In the genomic region with DNA sequence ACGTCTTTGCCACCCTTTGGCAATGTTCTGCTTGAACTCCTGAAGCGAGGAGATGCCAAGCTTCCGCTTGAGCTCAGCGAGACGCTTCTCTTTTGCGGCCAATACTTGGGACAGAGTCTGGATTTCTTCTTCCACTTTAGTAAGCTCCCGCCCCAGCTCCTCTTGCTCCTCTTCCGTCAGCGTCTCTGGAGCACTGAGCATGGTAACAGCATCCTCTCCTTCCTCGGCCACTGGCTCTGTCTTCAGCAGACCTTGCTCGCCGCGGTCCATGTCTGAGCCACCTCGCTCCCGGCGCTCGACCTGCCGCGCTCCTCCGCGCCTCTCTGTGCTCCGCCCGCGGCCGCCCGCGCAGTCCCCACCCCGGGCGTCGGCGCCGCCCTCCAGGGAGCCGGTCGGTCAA, we compare ENCODE assay signal across 8 mouse cellular contexts. TPM values are rescaled to one million over a fixed set of nuclear protein-coding genes. Genes with fewer than 3 reads are reported as not detected.
A peak's percentile ranks its signal among the peaks of the same experiment; 100 is the strongest.
DNase-seq lines count a peak whose midpoint lies in the region; ATAC-seq lines count a peak whose summit lies in the region.

No protein-coding gene starts in this region.

- H3K36me3 ChIP-seq in embryonic facial prominence, embryonic 12.5 days: peaks cover 31% of the 10 kb centered on the region
- peaks cover 60% of the 10 kb centered on the region for H3K36me3 ChIP-seq in heart, embryonic 14.5 days (ENCODE audit: control insufficient read depth, insufficient read depth, low read length)
- peaks cover 8% of the 10 kb centered on the region; the same call in 1 of the 2 replicates for H3K36me3 ChIP-seq in macrophage (ENCODE audit: inconsistent target)
- peaks cover 24% of the 10 kb centered on the region for H3K36me3 ChIP-seq in stomach, embryonic 14.5 days (ENCODE audit: control insufficient read depth, insufficient read depth, low read length)

- H3K4me3 ChIP-seq in embryonic facial prominence, embryonic 12.5 days: peak overlapping the region; percentile 36
- H3K4me3 ChIP-seq in heart, embryonic 14.5 days (ENCODE audit: control insufficient read depth in 1 of 2, insufficient read depth in 1 of 2, low read depth in 1 of 2, low read length in 2 of 2): peak overlapping the region; percentile 46 to 47
- peak overlapping the region; percentile 45 for H3K4me3 ChIP-seq in macrophage (ENCODE audit: inconsistent target)
- H3K4me3 ChIP-seq in stomach, embryonic 14.5 days (ENCODE audit: low read depth, low read length): peak overlapping the region; percentile 36

- H3K4me2 ChIP-seq in embryonic facial prominence, embryonic 12.5 days (replicated peaks): peak overlapping the region; percentile 60
- H3K4me2 ChIP-seq in heart, embryonic 14.5 days (ENCODE audit: low read length): peak overlapping the region; percentile 70
- peak overlapping the region; percentile 68 for H3K4me2 ChIP-seq in stomach, embryonic 14.5 days (replicated peaks; ENCODE audit: low read depth, low read length)

- no peaks in the 10 kb centered on the region for H3K27me3 ChIP-seq in embryonic facial prominence, embryonic 12.5 days
- no peaks in the 10 kb centered on the region for H3K27me3 ChIP-seq in heart, embryonic 14.5 days (ENCODE audit: control insufficient read depth, insufficient read depth, low read length)
- H3K27me3 ChIP-seq in stomach, embryonic 14.5 days (ENCODE audit: control insufficient read depth, insufficient read depth, low read length): no peaks in the 10 kb centered on the region

- no peaks in the 10 kb centered on the region for H3K79me2 ChIP-seq in macrophage (ENCODE audit: inconsistent target)

- 8% methylated on average over 34 of the region's 34 CpGs for WGBS in embryonic facial prominence, embryonic 12.5 days
- 4% methylated on average over 34 of the region's 34 CpGs for WGBS in heart, embryonic 14.5 days
- 3% methylated on average over 32 of the region's 34 CpGs for WGBS in macrophage (ENCODE audit: missing documents)
- 6% methylated on average over 34 of the region's 34 CpGs for WGBS in stomach, embryonic 14.5 days

- peak overlapping the region; percentile 57; the same call in 1 of the 2 replicates for H3K9ac ChIP-seq in embryonic facial prominence, embryonic 12.5 days
- peak overlapping the region; percentile 59 for H3K9ac ChIP-seq in heart, embryonic 14.5 days (ENCODE audit: low read length)
- H3K9ac ChIP-seq in stomach, embryonic 14.5 days (replicated peaks; ENCODE audit: low read depth, low read length): 0 out of 2 replicates have a peak overlapping the region, but pooled peaks have one; percentile 21

- H3K4me1 ChIP-seq in embryonic facial prominence, embryonic 12.5 days: no peaks in the 10 kb centered on the region
- H3K4me1 ChIP-seq in heart, embryonic 14.5 days (ENCODE audit: control insufficient read depth in 2 of 2, insufficient read depth in 2 of 2, low read length in 2 of 2): peaks cover 0 to 3% of the 10 kb centered on the region in 2 experiments; a peak in 1 of 4 replicates
- no peaks in the 10 kb centered on the region for H3K4me1 ChIP-seq in stomach, embryonic 14.5 days (ENCODE audit: control insufficient read depth, insufficient read depth, low read length)

- DNase-seq in adrenal gland, adult (ENCODE audit: inconsistent age in 2 of 2, low spot score in 1 of 2): peak; percentile 39 to 78
- DNase-seq in adrenal gland, adult 8-10 months: no peak
- DNase-seq in adrenal gland, adult 2 months: peak; percentile 59
- peak; percentile 33 for DNase-seq in kidney, postnatal 10 days

- no peak overlapping the region for H3K27ac ChIP-seq in embryonic facial prominence, embryonic 12.5 days
- H3K27ac ChIP-seq in heart, embryonic 14.5 days (replicated peaks in 1 of 2; ENCODE audit: control insufficient read depth in 1 of 2, insufficient read depth in 1 of 2, low read depth in 2 of 2, low read length in 2 of 2): no peak overlapping the region
- peak overlapping the region; percentile 27; the same call in 1 of the 2 replicates for H3K27ac ChIP-seq in macrophage
- H3K27ac ChIP-seq in stomach, embryonic 14.5 days (ENCODE audit: low read length): no peak overlapping the region

- H3K9me3 ChIP-seq in embryonic facial prominence, embryonic 12.5 days: no peaks in the 10 kb centered on the region
- H3K9me3 ChIP-seq in heart, embryonic 14.5 days (ENCODE audit: control insufficient read depth, low read length): no peaks in the 10 kb centered on the region
- H3K9me3 ChIP-seq in stomach, embryonic 14.5 days (ENCODE audit: control insufficient read depth, low read depth, low read length): no peaks in the 10 kb centered on the region

- peak; percentile 81; the same call in 1 of the 2 replicates for ATAC-seq in embryonic facial prominence, embryonic 12.5 days (ENCODE audit: insufficient number of reproducible peaks, insufficient read depth, low FRiP score, low TSS enrichment)
- peak; percentile 81 for ATAC-seq in heart, embryonic 14.5 days (ENCODE audit: insufficient number of reproducible peaks, insufficient read depth, low FRiP score, low read depth)
- peak; percentile 61; the same call in 1 of the 2 replicates for ATAC-seq in stomach, embryonic 14.5 days (ENCODE audit: insufficient number of reproducible peaks, insufficient read depth, low FRiP score, low read depth)

RNA-seq across cellular contexts. Expression of gene Abce1, which starts 31.0 kb away (rescaled TPM):
- 10 to 100 TPM; 68.5 to 79.7 (median 73.3) TPM for total RNA-seq in adrenal gland, adult 8-10 months (2022)
- 10 to 100 TPM; 74.0 to 90.0 TPM for total RNA-seq in adrenal gland, adult 2 months (2021)
- polyA plus RNA-seq in adrenal gland, adult 2 months (2012; rRNA removed): 3.0 and 3.5 TPM in 2 replicates
- polyA plus RNA-seq in embryonic facial prominence, embryonic 12.5 days (2016; fragmentation: Nextera tagmentation; extraction: Ambion mirVana): 104 and 120 TPM in 2 replicates
- 67.7 and 67.8 TPM in 2 replicates for polyA plus RNA-seq in heart, embryonic 14.5 days (2014; fragmentation: Nextera tagmentation; extraction: Ambion mirVana)
- 100 to 1,000 TPM in 1 of 26 experiments, 10 to 100 TPM in 25; 23.0 to 104 (median 65.7) TPM for total RNA-seq in macrophage (2018; cell fraction: chromatin; rRNA removed)
- 10 to 100 TPM; 34.1 to 52.9 (median 43.6) TPM for total RNA-seq in macrophage (2018; cell fraction: cytosol; rRNA removed)
- 100 to 1,000 TPM in 1 of 26 experiments, 10 to 100 TPM in 25; 24.2 to 122 (median 46.3) TPM for total RNA-seq in macrophage (2018; cell fraction: nucleus; rRNA removed)
- polyA plus RNA-seq in macrophage (2018): 32.5 to 89.6 TPM (median 63.2 TPM) in 3 replicates
- polyA plus RNA-seq in stomach, embryonic 14.5 days (2014; fragmentation: Nextera tagmentation; extraction: Ambion mirVana): 99.4 and 110 TPM in 2 replicates

RNA-seq across cellular contexts. Expression of gene Anapc10, which starts 31.1 kb away (rescaled TPM):
- 1 to 10 TPM; 7.3 to 9.6 (median 7.9) TPM for total RNA-seq in adrenal gland, adult 8-10 months (2022)
- total RNA-seq in adrenal gland, adult 2 months (2021): 10 to 100 TPM in 1 of 2 experiments, 1 to 10 TPM in 1; 9.5 to 13.7 TPM
- polyA plus RNA-seq in adrenal gland, adult 2 months (2012; rRNA removed): 0.11 and 0.18 TPM in 2 replicates
- 38.5 and 43.6 TPM in 2 replicates for polyA plus RNA-seq in embryonic facial prominence, embryonic 12.5 days (2016; fragmentation: Nextera tagmentation; extraction: Ambion mirVana)
- 24.8 and 25.7 TPM in 2 replicates for polyA plus RNA-seq in heart, embryonic 14.5 days (2014; fragmentation: Nextera tagmentation; extraction: Ambion mirVana)
- 10 to 100 TPM in 10 of 26 experiments, 1 to 10 TPM in 16; 2.8 to 15.0 (median 8.4) TPM for total RNA-seq in macrophage (2018; cell fraction: chromatin; rRNA removed)
- total RNA-seq in macrophage (2018; cell fraction: cytosol; rRNA removed): 10 to 100 TPM in 17 of 26 experiments, 1 to 10 TPM in 9; 7.8 to 20.2 (median 10.8) TPM
- 10 to 100 TPM in 5 of 26 experiments, 1 to 10 TPM in 21; 3.4 to 16.2 (median 7.6) TPM for total RNA-seq in macrophage (2018; cell fraction: nucleus; rRNA removed)
- polyA plus RNA-seq in macrophage (2018): 9.1 to 21.2 TPM (median 11.6 TPM) in 3 replicates
- 34.3 and 39.7 TPM in 2 replicates for polyA plus RNA-seq in stomach, embryonic 14.5 days (2014; fragmentation: Nextera tagmentation; extraction: Ambion mirVana)

RNA-seq across cellular contexts. Expression of gene Otud4, which starts 41.1 kb away (rescaled TPM):
- 10 to 100 TPM; 41.6 to 58.1 (median 48.9) TPM for total RNA-seq in adrenal gland, adult 8-10 months (2022)
- 10 to 100 TPM; 32.9 to 56.6 TPM for total RNA-seq in adrenal gland, adult 2 months (2021)
- 12.1 and 16.4 TPM in 2 replicates for polyA plus RNA-seq in adrenal gland, adult 2 months (2012; rRNA removed)
- polyA plus RNA-seq in embryonic facial prominence, embryonic 12.5 days (2016; fragmentation: Nextera tagmentation; extraction: Ambion mirVana): 16.2 and 16.9 TPM in 2 replicates
- polyA plus RNA-seq in heart, embryonic 14.5 days (2014; fragmentation: Nextera tagmentation; extraction: Ambion mirVana): 27.4 and 28.1 TPM in 2 replicates
- 100 to 1,000 TPM in 18 of 26 experiments, 10 to 100 TPM in 8; 68.9 to 162 (median 111) TPM for total RNA-seq in macrophage (2018; cell fraction: chromatin; rRNA removed)
- 10 to 100 TPM; 22.3 to 31.8 (median 26.3) TPM for total RNA-seq in macrophage (2018; cell fraction: cytosol; rRNA removed)
- total RNA-seq in macrophage (2018; cell fraction: nucleus; rRNA removed): 100 to 1,000 TPM in 1 of 26 experiments, 10 to 100 TPM in 25; 38.3 to 103 (median 64.4) TPM
- 13.5 to 20.8 TPM (median 15.9 TPM) in 3 replicates for polyA plus RNA-seq in macrophage (2018)
- polyA plus RNA-seq in stomach, embryonic 14.5 days (2014; fragmentation: Nextera tagmentation; extraction: Ambion mirVana): 27.2 and 28.7 TPM in 2 replicates
